Mouse (Mus musculus) CD4-positive helper T cell, adult 2 months (primary cell): Measurements from ENCODE around the gene Tfip11.

Source experiments
- DNase-seq: peaks from one replicate; pipeline ENCODE4 v3.0.0-alpha.2; 2012; ENCODE audit warnings: low read depth, missing footprints, low spot score

The Tfip11 gene

DNA sequence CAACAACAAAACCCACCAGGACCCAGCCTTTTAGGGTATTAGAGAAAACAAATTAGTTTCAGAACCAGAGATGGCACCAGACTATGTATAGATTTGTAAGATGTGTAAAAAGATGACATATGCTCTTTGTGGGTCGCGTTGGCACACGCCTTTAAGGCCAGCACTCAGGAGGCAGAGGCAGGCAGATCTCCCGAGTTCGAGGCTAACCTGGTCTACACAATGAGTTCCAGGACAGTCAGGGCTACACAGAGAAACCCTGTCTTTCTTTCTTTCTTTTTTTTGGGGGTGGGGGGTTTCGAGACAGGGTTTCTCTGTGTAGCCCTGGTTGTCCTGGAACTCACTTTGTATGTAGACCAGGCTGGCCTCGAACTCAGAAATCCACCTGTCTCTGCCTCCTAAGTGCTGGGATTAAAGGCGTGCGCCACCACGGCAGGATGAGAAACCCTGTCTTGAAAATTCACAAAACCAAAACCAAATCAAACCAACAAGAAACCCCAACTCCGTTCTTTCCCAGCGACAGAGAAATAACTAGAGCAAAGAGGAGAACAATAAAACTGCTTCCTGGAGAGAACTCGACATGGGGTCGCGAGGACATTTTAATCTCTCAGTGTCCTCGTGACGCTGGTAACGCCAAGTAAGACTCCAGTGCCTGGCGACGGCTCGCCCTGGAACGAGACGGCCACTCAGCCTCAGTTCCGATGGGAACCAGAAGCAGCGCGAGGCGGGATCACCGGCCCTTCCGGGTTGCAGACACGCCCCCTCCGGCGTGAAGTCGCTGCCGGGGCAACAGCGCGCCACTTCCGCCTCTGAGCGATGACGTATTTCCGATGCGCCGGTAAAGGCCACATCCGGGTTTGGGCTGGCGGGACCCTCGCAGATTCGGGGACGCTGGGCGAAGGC is at the start of gene Tfip11:
Gene Tfip11 (plus strand): TSS at position 813 of the 900 bp plus-strand sequence.
- DNase-seq: peak; percentile 92

DNA sequence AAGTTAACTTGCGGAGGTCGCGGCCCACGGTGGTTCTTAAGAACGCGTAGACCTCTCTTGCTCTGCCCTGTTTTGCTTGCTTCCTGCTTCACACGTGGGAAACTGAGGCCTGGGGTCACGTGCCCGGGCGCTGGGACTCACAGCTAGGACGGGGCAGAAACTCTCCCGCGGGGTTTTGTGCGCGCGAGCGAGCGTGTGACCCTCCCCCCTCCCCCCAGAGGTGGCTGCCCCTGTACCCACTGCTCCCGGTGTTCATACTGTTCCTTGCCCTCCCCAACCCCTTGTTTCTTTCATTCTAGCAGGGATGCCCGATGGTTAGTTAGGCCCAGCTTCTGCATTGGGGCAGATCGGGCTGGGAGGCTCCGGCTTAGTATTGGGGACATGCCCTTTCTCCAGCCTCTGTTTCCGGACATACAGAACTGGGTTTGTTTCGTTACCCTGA is 49.2 kb upstream of the Tfip11 start:
- DNase-seq: no peak

DNA sequence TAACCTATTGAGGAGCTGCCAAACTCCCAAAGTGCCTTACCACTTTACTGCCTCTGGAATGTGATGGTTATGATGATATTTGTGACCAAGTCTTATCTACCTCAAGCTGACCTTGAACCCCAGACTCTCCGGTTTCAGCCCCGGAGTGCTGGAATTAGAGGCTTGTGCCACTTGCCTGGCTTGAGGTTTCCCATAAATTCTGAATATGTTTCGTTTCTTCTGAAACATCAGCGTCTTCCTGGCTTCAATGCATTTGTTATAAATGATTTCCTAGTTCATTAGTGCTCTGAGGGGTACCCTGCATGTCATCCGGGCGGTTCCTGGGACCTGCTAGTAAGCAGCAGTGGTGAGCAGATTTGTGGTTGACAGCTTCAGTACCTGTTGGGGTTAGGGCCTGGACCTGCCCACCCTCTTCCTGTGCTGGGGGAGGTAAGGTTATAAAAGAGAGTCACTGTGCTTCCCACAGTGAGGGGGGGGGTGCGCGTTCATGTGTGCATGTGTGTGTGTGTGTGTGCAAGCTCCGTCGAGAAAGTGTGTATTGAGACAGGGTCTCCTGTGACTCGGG is 48.2 kb upstream of the Tfip11 start:
- DNase-seq: peak; percentile 70

DNA sequence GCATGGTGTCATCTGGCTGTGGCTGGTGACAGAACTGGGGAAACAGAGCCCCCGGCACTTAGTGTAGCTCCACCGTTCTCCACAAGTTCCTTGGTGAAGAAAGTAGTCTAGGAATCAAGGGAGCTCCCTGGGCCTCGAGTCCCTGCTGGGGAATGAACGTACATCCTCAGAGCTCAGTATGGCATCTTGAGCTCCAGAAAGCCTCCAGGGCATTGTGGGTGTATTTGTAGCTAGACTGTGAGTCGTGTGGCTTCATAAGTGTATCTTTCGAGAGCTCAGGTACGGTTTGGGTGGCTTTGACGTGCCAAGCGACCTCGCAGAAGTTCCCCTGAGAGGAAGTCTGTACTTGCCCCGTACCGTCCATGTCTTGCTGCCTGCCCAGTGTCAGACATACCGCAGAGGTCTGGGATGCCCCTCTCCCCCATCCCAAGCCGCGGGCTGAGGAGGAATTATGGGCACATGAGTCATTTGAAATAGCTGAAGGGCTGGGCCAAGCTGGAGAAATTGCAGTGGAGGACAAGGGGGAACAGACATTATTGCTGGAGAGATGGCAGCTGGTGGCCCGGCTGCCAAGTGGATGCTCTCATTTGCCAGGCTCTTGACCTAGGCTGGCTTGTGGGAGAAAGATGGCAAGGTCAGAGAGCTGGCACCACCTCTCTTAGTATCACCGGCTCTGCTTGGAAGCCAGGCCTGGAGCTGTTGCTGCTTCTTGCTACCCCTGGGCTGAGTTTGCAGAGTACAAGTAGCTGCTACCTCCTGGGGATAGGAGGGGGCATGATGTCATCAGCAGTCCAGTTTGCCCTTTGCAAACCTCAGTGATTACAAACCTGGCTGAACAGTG is 46.8 kb upstream of the Tfip11 start:
- peak; percentile 42 for DNase-seq

DNA sequence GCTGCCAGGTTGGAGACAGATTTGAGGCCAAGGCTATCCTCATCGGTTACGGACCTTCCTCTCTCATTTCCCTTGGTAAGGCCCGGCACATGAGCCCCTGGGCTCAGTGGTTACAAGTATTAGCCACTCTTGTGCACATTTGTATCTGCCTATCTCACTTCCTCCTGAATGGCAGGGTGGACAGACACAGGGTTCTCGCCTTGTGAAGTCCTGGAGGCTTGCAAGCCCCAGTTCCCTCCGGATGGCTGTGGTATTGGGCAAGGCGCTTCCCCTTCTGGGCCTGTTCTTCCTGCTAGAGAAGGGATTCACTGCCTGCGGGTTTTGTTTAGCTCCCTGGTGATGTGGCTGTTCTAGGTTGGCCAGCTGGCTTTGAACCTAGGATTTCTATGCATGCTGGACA is 46.0 kb upstream of the Tfip11 start:
- no peak for DNase-seq

DNA sequence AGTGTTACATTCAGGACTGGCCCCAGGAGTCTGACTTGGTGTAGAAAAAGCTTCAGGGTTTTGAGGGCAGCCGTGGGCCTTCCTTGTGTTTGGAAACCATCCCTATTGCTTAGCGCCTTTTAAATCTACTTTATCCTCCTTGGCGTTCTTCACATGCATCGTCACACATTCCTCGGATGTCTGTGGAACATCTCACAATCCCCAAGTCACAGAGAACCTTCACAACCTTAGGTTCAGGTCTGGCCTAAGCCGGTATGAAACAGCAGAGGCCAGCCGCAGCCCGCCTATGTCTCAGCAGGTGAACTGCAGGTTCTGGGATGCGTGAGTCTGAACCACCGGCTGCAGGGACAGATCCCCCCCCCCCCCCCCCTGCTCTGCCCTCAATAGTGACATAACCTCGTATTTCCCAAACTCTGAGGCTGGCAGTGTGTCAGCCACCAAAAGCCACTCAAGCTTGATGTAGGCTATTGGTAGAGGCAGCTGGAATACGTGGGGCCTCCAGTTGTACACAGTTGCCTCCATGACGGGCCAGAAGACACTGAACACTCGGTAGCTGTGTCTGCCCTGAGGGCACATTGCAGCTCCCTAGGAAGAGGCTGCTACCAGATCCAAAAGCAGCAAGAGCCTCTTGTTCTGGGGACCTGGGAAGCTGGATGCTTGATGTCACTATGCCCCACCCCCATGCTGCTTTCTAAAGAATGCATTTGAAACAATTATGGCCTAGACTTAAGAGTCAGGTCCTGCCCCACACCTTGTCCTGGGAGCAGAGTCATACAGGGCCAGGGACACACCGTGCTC is 45.1 kb upstream of the Tfip11 start:
- no peak for DNase-seq

DNA sequence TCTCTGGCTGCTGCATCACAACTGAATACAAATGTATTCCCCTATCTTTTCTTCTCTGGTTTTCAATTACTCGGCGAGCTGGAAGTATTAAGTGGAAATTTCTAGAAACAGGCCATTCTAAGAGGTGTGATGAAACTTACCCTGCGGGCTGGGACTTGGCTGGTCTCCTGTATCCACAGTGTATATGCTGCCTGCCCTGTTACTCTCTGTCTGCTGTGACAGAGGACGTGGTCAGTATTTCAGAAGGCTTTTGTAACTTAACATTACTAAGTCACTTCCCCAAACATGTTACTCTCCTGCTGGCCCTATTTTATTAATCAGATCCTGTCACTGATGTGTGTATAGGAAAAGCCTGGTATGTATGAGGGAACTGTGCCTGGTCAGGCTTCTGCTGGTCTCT is 44.5 kb upstream of the Tfip11 start:
- no peak for DNase-seq

DNA sequence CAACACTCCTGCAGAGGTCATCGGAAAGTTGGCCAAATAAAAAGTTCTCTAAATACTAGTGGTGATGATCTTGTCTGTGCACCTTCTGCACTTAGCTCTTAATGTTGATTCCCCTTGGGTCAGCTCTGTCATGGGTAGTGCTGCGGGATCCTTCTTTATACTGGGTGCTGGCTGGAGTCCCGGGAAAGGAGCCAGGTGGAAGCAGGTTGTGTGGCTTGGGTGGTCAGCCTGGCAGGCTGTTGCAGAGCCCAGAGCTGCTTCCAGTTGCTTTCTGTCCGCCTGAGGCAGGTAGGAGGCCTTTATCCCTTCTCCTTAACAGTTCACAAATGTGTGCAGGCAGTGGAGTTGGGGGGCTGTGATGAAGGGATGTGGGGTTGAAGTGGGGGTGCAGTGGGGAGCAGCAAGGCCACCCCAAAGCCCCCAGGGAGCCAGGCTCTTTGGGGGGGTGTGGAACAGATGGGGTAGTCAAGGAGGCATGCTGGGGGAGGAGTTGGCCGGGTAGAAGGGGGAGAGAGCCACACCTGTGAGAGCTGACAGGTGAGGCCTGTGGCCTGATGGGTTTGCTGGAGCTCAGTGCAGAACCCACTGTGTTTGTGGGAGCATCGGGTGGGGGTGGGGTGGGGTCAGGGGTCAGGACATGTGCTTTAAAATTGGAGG is 43.9 kb upstream of the Tfip11 start:
- no peak for DNase-seq

DNA sequence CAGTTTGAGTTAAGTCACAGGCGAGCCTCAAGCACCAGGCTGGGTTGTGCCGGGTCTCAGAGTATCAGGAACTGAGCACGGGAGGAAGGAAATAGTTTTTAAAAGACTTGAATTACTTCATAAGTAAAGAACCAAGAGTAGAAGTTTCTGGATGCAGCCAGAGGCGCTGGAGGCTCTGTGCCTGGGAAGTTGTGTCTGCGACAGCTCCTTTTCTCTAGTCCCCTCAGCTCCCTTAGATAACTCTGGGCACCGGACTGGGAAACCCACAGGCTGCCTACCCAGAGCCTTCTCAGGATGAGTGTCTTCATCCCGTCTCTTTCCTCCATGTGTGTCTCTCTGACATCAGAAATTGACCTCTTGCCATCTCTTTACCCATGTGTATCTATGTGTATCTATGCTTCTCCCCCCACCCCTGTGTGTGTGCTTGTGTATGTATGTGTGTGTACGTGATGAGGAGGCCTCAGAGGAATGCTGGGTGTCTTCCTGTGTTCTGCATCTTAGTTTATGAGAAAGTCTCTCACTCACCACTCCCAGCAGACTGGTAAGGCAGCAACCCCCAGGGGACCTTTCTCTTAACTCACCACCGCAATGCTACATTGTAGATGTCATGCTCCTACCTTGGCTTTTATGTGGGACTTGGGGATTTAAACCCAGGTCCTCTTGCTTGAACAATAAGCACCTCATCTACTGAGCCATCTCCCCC is 43.2 kb upstream of the Tfip11 start:
- peak; percentile 27 for DNase-seq

DNA sequence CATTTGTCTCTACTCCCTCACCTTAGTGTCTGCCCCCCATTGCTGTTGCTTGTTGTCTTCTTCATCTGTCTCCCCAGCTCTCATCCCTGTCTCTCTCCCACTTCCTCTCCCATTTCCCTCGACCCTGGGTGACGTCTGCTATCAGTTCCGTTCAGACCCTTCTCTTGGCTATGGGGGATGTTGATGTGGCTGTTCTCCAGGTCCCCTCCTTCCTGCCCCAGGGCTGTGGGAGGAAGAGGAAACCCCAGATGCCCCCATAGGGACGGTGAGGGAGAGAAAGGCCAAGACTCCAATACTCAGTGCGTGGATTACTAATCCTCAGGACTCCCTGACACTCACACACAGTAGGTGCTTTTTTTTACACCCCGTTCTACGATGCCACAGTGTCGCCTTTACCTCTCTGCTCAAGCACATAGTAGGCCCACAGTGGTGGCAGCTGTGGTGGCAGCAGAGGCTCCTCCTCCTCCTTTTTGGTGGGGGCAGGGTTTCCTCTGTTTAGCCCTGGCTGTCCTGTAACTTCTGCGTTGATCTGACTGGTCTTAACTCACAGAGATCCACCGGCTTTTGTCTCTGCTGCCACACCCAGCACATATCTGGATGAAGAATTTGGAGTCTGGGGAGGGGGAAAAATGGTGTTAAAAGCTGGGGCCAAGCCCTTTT is 42.5 kb upstream of the Tfip11 start:
- DNase-seq: peak; percentile 37

DNA sequence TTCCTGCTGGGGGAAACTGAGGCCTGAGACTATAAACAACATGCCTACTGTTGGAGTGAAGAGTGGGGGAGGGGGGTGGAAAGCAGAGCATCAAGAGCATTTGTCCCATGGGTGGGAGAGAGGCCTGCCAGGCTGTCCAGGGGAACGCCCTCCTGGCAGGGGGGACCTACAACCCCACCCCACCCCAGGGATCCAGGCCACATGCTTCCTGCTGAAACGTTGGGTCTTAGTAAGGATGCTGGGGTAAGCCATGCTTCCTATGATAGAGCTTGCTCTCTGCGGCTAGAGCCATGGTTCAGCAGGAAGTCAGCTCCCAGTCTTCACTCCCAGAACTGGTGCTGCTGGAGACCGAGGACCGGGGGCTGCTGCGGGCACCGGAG is 42.0 kb upstream of the Tfip11 start:
- peak; percentile 8 for DNase-seq

DNA sequence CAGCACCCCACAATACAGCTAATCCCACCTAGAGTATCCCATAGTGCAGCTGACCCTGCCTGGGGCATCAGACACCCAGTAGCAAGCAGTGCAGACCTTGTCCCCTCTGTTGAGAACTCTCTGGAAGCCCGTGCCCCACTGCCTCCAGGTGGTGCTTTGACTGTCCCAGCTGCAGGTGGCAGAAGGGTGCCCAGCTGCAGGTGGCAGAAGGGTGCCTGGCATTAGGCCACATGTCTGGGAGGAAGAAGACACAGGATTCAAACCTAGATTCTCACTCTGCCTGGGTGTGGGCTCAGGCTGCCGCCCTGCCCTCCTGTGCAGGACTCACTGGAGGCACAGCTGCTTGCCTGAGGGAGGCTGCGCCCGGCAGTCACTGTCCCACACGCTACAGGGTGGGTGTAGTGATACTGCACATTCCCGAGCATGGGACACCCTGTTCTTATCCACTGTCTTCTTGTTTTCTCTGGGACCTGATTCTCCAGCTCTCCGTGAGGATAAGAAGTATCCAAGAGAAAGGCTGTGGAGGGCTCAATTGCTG is 40.5 kb upstream of the Tfip11 start:
- peak; percentile 18 for DNase-seq

DNA sequence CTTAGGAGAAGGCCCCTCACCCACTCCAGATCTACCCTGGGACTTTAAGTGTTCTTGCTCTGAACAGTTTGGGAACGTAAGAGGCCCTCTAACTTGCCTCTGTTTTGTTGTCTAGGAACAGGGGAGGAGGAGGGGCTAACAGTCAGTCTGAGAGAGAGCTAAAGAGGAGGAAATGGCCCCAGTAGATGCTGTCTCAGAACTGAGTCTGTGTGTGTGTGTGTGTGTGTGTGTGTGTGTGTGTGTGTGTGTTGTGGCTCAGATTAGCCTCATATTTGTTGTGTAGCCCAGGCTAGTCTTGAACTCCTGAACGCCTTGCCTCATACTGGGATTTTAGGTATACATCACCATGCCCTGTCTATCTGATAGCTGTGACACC is 39.6 kb upstream of the Tfip11 start:
- DNase-seq: no peak

DNA sequence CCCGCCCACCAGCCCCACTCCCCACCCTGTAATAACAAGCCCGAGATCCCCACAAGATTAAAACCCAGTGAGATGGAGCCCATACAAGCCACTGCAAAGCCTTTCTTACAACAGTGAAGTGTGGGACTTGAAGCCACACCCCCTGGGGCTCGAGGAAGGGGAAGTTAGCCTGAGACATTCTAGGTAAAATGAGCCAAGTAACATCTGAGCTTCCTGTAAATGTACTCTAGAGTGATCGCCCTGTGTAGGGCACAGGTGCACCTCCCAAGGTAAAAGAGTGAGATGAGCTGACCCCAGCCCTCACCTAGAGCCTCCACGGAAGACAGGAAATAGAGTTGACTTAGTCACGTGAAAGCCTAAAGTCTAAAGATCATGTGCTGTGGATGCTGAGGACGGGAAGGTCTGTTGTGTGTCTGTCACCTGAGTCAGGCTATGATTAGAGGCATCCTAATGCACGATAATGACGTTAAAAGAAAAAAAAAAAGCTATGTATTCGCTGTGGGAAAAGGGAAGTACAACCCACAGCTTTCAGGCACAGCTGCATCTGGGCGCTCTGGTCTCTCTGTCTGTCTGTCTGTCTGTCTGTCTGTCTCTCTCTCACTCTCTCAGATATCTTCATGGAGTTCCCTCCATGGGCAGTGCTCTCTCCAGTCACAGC is 39.0 kb upstream of the Tfip11 start:
- peak; percentile 89 for DNase-seq

DNA sequence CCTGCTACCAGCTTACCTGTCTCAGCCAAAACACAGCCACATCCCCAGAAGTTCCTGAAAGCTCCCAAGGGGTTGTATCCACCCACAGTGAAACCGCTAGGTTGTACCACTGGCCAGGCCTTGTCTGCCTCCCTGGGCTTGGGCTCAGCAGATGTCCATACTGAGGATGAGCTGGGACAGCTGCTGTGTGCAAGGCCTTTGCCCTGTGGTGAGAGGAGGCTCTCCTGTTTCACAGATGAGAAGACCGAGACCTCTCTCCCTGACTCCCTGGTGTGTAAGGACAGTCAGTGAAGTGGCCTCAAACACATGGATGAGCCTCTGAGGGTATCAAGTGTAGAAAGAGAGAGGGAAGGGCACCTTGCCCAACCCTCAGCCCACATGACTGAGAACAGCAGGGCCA is 38.5 kb upstream of the Tfip11 start:
- no peak for DNase-seq

DNA sequence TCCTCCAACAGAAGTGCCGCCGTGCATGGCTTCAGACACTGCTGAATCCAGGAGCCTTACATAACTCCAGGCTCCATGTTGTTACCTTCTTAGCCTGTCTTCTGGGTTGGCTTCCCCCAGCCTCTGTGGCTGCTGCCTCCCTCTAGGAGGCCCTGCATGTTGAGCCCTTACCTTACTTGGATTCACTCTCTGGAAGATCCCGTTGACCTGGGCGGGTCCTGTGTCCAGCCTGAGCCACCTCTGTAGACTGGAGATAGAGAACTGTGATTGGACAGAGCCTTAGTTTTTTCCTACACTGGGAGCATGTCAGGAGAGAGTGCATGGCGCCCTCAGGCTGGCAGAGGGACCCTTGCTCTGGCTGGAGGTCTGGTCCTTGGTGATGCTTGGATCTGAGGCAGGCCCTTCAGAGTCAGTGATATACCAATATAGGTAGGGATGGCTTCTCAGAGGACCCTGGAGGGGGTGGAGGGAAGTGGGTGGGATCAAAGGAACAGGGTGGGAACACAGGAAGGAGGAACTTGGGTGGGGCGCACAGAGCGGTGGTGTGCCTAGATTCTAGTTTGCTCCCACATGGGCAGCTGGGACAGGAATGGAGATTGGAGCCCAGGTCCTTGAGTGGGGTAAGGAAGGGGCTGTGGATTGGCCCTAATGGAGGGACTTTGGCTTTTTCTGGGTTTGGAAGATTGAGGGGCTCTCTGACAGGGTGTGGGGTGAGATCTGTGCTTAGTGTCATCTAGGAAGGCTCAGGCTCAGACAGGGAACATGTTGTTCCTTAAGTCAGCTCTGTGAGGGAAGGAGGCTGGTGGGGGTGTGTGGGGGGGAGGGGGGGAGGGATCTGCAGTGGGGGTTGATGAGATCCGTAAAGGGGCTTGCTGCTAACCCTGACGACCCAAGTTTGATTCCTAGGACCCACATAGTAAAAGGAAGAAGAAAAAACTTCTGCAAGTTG is 37.7 kb upstream of the Tfip11 start:
- peak; percentile 12 for DNase-seq

DNA sequence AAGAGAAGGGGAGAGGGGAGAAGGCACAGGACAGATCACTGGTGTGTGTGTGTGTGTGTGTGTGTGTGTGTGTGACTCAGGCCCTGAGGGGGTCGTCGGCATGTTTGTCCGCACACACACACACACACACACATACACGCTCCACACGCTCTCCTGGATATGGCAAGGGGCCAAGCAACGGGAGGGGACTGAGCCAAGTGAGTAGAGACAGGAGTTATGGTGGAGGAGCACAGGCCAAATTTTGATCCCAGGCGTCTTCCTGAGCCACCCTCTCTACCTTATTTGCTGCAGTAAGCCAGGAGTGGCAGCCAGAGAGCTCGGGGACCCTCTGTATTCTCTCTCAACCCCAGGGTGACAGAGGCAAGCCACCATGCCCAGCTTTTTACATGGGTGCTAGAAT is 36.9 kb upstream of the Tfip11 start:
- DNase-seq: no peak
